Mouse (Mus musculus) liver, adult 2 months (tissue): ENCODE data around the gene Prkch.

Experiments used
- CTCF ChIP-seq: fragments of 200-500 bp; IDR thresholded peaks from 2 replicates; pipeline ENCODE4 v1.5.1; 2011; ENCODE audit warnings: low read depth, low read length, control low read depth
- POLR2A ChIP-seq: fragments of 200-500 bp; IDR thresholded peaks from 2 replicates; pipeline ENCODE4 v1.6.1; 2011; ENCODE audit warnings: low read length, control low read depth; ENCODE audit not compliant: insufficient read depth; ENCODE audit errors: extremely low read depth

DNA sequence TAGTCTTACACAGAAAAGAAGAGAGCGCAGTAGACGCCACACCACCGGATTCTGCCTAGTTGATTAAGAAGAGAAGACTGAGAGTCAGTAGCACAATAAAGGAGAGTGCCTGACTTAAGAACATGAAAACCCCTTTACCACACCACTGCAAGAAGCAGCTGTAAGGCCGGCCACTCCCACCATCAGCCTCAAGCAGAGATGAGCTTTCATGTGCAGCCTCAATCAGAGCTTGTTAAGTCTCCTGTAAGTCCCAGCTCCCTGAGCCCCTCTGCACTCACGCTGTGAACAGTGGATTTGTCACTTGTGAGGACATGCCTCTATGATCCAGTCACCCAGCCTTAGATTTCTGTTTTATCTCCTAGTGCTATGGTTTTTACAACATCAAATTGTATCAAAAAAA is 221.4 kb downstream of the Prkch start:
- TF ChIP-seq CTCF (no peak), POLR2A (no peak)
